Mouse (Mus musculus): Measurements from ENCODE around the gene Hba-a1.
"Not testable (repeated sequence)": the region's sequence is repeated elsewhere in the genome, so short reads cannot be mapped to it uniquely, and the experiment has no call there.

Gene Hba-a1

DNA sequence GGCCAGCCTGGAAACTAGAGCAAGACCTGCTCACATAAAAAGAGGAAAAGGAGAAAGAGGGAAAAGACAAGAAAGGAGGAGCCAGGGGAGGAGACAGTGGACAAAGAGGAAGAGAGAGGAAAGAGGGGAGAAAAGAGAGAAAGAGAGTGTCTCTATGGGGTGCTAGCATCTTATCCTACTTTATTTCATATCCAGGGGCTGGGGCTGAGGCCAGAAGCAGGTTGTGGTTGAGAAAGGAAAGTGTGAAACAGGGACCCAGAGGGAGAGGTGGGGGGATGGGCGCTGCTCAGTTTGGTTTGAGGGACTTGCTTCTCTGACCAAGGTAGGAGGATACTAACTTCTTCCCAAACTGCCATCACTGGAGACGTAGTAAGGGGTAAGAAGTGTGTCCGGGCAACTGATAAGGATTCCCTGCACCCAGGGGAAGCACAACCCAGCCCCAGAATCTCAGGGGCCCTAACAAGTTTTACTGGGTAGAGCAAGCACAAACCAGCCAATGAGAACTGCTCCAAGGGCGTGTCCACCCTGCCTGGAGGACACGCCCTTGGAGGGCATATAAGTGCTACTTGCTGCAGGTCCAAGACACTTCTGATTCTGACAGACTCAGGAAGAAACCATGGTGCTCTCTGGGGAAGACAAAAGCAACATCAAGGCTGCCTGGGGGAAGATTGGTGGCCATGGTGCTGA lies at the start of gene Hba-a1:
TSS of gene Hba-a1 (plus strand) at position 421 of the 687 bp plus-strand sequence.
- not testable (repeated sequence) for DNase-seq

DNA sequence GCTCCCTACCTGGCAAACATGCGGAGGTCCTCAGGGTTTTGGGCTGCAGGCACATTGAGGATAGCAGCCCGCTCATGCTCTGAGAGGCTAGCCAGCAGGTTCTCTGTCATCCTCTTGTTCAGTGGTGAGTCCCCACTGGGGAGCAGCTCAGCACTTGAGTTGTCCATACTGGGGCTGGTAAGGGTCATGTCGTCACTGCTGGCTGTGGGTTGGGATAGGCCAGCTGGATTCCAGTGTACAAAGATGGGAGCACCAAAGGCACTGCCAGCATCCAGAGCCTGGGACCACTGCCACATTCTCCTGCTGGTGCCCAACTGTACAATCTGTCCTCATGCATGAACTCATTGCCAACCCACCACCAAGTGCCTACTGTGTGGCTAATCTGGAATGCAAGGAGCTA lies 49.4 kb upstream of the Hba-a1 start:
- peak; percentile 69 for DNase-seq

DNA sequence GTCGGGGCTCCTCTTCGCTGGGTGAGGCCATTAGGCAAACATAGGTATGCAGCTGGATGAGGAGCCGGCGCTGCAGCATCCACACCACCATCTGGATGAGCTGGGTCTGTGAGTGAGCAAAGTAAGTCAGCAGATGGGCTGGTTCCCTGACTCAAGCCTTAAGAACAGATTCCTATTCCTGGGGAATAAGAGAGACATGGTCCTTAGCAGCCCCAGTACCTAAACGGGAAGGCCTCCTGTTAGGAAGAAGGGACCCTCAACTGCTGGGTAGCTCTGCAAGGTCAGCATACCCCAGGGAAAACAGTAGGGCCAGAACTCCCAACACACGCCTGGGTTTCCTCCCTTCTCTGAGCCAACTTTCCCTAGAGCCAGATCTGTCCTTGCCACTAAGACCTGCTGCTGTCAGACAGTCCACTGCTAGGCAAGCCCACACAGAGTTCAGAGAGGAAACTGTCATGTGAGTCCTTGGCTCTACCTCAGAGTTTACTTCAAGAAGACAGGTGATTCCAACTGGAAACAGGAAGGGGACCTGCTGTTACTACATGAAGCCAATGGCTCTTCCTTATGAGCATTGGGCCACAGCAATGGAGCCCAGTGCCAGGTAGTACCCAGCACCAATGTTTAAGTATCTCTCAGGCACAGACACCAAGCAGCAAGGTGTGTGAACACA lies 48.4 kb upstream of the Hba-a1 start:
- DNase-seq: peak; percentile 36

DNA sequence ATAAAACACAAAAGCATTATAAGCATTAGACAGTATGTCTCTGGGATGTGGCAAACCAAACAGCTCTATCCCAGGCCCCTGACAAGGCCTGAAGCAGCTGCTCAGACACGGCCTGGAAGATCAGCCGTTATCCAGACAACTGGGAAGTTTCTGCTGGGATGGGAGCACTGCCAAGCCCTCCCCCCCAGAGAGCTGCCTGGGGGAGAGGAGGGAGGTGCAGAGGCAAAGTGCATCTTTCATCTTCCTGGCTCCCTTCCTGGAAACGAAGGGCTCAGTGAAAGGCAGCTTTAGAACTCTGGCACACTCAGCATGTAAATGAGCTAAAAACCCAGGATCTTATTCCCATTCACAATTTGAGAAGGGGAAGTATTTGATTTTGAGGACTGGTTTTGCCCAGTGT lies 47.7 kb upstream of the Hba-a1 start:
- peak; percentile 73 for DNase-seq

DNA sequence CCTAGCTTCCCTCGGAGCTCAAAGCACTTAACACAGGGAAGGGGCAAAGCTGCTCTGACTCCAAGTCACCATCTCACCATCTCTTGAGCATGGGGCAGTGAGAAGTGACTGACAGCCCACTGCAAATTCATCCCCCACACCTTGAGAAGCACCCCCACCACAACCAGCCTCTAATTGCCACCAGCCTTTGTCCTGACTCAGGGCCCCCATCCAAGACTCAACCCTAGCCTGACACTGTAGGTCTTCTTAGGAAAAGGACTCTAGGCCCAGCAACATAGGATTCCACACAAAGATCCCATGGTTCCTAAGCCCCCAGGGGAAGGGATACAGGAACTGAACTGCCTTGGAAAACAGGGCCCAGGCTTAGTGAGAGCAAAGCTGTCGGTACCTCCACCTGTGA lies 47.2 kb upstream of the Hba-a1 start:
- DNase-seq: peak; percentile 52

DNA sequence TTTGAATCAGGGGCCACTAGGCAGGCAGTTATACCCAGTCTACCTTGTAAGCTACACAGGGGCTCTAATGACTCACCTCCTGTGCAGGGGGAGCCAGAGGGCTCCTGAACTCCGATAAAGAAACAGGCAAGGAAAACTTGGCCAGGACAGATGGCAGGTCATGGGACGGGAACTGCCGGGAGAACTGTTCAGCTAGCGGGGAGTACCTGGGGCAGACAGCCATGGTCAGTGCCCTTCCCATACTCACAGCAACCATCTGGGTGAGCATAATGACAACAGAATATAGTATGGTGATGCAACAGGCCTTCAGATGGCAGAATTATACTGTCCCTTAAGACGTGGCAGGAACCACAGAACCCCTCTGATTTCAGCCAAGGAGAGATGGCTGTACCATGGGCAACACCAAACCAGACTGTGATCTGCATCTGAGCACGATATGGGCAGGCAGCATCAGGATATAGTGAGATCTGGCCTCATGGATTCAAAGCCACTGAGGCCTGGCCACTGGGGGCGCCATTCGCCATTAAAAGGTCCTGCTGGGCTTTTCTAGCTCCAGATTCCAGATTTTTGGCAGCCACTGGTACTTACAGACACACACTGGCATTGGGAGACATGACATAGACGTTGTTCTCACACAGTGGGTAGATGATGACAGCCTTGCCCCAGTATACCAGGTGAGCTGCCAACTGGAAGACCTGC lies 46.5 kb upstream of the Hba-a1 start:
- DNase-seq: peak; percentile 78

DNA sequence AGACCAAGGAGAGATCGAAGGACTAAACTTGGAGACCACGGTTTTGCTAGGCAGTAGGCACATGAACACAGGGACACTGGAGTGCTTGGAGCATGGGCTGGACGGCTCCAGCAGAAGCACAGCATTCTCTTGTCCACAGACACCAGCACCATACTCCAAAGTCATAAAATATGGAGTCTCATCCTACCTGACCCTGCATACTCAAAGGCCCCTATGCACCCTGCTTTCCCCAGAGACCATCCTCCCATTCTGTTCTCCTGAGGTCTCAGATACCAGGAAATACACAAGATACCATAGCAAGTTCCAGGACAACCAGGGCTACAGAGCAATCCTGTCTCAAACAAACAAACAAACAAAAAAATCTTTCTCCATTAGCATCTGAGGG lies 45.9 kb upstream of the Hba-a1 start:
- DNase-seq: no peak

DNA sequence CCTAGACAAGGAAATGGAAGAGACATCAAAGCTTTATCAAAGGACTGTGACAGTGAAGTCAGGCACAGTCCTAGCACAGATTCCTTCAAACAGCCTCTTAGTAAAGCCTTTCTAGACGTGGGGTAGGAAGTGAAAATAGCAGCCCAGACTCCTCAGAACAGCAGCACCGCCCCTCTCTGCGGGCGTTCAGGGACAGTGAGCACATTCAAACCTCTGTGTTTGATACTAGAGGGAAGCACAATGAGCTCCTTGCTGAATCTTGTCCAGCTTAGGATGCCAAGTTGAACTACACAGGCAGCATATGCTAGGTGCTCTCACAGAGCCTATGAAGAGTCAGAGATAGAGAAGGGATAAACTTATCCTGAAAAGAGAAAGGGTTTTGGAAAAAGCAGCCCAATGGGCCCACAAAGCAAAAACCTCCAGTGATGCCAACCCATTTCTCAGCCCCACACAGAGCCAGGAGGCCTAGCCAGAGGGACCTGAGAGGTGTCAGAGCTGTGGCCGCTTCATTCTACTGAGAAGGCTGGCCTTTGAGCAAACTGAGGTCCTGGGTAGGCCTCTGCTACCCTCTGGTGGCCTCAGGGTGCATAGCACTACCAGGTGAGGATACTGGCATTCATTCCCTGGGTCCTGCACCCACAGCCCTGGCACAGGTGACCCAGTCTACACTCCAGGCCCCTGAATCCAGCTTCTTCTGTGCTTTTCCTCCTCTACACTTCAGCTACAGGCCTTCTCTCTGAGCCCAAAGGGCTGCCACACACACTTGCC lies 45.0 kb upstream of the Hba-a1 start:
- DNase-seq: peak; percentile 84

DNA sequence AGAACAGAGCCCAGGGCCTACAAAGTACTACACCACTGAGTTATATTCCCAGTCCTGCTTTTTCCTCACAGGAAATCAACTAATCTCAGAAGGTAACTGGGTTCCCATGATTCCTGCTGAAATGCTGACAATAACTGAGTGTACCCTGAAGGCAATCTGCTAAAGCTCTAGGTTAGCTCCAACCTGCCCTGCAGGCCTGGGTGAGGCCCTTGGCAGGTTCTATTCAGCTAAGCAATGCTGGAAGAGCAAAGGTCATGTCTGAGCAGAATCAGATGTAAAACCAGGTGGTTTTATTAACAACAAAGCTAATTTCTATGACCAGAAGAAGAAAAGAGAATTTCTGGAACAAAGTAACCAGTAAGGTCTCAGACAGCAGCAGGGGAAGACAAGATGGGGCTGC lies 41.9 kb upstream of the Hba-a1 start:
- no peak for DNase-seq

DNA sequence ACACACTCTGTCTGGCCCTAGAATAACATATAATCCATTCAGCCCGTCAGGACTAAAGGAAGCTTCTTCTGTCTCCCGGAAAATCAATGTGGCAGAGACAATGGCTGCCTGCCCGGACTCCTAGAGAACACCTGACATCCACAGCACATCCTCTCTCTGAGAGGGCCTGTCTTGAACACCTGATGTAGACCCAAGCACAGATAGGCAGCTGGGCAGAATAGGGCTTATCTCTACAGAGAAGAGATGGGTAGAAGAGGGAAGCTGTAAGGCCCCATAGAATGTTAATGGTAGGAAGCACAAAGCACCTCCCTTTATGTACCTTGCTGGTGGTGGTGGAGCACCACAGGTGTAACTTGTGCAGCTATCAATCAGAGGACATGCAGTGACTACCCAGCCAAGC lies 41.1 kb upstream of the Hba-a1 start:
- no peak for DNase-seq

DNA sequence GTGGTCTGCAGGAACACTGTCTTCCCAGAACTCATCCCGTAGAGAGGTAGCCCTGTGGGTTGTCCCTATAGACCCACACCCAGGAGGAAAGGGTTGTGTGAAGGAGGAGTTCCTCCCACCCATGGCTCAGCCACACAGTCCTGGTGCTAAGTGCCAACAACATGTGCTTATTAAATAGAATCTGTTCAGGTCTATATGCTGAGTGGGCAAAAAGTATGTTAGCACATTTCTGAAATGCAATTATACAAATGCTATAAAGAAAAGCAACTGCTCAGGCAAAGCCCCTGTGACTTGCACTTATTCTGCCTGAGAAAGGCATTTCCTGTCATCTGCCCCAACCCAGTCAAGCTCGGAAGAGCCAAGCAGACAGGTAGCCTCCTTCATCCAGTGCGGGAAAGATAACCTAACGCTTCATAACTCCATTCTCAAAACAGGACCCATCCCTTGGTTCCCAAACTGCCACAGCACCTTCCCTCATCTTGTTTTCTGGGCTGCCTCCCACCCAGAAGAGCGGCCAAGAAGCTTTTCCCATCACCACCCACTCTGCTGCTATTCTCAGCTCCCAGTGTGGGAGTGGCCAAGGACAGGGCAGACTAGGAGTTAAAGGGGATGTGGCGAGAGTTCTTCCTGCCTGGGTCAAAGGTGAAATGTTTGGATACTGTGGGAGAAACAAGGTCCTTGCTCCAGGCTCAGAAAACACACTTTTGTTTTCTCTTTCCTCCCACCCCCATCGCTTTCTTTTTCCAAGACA lies 39.9 kb upstream of the Hba-a1 start:
- DNase-seq: no peak

DNA sequence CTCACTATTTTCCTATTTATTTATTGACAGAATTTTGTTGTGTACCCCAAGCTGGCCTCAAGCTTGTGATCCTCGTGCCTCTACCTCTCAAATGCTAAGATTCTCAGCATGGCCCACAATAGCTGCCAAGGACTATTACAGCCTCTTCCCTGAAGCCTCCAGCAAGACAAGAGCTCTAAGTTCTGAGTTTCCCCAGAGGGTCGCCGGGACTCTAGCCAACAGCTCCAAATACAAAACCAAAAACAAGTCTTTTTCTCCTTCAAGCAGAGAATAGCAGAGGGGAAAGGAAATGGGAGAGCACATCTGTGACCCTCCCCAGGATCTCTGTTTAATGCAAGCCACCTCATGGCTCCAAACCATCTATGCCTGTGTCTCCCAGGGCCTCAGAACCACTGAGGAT lies 39.2 kb upstream of the Hba-a1 start:
- no peak for DNase-seq

DNA sequence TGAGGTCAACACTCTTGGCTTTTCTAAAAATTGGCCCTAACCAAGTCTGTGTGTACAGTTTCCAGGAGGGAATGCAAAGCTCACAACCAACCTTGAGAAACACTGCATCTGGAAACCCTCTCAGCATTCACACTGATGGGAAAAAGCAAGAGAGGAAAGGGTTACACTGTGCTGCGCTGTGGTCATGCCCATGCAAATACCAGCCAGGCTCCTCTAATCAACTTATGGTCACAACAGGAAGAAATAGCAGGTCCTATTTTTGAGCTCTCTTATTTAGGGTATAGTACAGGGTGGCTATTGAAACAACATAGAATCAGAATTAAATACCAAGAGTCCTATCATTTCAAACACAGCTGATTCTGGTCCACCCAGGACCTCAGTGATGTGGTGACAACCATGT lies 38.7 kb upstream of the Hba-a1 start:
- no peak for DNase-seq

DNA sequence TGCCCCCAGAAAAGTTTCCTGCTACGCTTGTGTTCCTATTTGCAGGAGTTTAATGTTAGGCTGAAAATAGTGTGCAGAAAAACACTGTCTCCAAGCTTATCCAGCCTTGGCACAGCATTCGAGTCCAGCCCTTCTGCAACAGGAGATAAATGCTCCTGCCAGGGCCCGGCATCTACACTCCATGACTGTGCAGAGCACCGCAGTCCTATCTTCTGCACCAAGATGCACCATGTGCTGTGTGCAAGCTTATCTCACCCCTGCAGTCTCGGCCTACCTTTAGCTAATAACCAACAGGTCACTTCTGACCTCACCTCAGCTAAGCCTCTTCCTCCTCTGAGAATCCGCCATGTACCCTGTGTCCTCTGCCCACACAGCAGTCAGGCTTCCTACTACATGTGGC lies 37.7 kb upstream of the Hba-a1 start:
- DNase-seq: no peak

DNA sequence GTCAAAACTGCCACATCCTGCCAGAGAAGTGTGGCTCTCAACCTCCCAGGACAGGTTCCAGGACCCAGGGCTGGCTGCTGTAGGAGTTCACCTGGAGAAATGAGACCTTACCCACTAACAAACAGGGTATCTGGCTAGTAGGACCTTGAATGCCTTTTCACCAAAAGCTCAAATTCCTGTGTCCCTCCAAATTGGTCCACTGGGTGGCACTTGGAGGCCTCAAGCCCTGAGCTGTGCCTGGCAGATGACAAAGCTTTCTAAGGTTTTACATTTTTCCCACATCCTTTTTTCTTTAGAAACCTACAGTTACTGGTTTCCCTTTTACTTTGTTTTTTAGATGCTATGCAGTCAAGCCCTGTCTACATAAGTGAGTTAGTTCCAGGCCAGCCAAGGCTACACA lies 36.2 kb upstream of the Hba-a1 start:
- no peak for DNase-seq

DNA sequence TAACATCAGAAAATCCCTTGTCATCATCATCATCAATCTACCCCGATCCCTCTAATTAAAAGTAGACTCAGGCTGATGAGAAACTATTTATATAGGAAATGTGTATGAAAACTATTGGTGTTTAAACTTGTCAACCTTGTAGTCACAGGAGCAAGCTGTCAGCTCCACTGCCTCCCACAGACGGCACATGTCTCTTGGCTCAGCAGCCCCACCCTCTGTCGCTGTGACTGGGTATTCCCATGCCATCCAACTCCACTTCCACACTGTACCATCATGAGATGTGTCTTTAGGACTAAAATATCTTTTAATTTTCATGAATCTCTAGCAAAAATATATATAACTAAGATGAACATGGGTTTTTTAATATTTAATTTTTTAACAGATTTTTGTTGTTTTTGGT lies 35.0 kb upstream of the Hba-a1 start:
- no peak for DNase-seq

DNA sequence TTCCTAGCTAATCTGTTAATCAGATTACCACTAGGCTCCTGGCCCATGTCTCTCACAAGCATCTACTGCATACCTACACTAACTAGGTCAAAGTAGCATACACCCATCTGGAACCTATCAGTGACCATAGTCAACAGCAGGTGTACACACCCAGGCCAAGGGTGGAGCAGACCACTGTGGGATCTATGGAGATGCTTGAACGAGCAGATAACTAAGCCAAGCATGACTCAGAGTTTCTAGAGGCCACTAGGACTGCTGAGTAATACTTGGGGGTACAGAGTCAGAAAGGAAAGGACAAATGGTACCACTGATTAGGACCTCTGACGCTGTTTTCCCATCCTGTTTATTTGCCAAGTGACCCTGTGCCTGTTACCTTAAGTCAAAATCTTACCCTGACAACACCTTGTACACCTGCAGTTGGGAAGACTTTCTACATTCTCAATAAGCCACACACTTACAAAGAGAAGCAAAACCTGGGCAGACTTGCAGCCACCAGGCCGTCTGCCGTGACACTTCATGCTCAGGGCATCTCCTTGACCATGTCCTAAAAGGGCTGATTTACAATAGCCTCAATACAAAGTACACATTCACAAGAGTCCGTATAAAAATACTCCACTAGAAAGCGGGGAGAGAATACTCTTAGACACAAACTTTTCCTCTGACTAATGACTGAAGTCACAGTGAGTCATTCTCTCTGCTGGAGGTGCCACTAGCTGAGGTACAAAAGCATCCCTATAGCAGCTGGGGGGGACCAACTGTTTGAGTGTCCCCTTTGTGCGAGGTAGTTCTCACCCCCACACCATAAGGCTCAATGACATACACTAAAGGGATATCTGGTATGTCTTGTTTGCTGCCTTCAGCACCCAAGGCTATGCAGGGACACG lies 32.2 kb upstream of the Hba-a1 start:
- no peak for DNase-seq

DNA sequence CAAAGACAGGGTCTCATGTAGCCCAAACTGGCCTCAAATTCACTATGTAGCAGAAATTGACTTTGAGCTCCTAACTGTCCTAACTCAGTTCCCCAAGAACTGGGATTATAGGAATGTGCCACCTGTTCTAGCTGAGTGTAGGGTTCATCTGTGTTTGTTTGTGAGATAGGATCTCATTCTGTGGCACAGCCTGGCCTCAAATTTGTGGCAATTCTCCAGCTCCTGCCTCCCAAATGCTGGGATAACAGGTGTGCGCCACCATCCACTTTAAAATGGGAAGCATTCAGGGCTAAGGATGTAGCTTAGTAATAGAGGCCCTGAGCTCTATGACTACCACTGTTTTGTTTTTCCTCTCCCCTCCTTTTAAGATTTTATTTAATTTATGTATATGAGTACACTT lies 30.2 kb upstream of the Hba-a1 start:
- peak; percentile 52 for DNase-seq

DNA sequence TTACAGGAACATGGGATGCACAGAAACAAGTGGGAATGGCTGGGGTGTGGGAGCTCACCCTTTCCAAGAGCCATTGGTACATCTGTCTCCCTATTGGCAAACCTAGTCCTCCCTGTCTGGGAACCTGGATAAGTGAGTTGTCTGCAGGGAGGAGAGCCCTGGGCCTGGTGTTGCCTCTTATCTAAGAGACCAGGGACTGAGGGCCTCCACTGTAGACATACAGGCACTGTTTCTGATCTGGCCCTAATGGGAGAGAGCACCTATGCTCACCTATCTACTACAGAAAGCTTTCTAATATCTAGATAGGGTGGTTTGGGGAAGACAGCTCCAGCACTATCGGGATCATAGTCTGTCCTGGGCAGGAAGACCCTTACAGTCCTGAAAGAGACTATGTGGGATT lies 27.2 kb upstream of the Hba-a1 start:
- DNase-seq: no peak

DNA sequence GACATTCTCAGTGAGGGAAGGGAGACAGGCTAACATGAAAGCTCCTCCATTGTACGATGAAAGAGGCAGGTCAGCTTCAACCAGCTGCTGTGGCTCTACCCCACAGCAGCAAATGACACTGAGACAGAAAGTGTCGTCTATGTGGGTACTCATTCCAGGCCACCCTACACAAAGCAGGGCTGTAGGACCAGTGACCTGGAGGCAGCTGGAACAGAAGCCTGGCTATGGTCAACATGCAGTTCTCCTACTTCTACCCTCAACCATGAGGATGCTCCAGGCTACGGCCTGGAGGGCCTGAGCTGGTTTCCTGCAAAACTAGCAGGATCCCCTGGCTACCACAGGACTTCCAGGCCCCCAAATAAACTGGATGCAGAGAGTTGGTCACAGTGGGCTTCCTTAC lies 26.7 kb upstream of the Hba-a1 start:
- DNase-seq: no peak

DNA sequence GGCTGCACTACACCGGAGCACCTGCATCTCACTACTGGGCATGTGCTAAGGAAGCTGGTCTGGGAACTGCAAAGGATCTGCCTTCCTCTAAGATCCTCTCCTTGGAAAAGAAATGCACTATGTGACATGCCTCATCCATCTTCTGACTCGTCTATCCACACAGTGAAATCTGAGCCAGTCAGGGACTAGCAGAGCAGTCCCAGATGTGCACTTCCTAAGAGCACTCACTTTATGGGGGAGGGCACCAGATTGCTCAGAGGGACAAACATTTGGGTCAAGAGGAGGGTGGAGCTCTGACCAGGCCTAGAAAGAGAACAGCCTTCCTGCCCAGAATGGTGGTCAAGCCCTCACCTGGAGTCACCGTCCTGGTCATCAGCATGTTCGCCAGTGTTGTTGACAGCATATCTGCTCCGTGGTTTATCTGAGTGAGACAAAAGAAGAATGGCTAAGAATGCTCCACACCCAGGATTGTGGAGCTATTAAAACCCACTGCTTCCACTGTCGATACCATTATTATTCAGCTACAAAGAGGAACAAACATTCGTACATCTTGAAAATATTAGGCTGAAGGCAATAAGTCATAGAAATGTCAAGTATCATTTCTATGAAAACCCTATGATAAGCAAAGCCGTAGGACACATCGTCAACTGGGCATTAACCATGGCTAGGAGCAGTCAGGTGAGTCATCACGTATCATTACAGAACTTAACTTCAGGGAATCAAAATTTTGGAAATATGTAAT lies 20.5 kb upstream of the Hba-a1 start:
- no peak for DNase-seq

Measured in cerebellum, adult 9-11 months (tissue).